Mouse (Mus musculus): ENCODE data around the gene Atg2b. TPM values are rescaled to one million over a fixed set of nuclear protein-coding genes. Genes with fewer than 3 reads are reported as not detected.

Atg2b gene
- total RNA-seq, 4 experiments from 2014 or later = 27.4 to 40.7 (median 31.9) TPM

DNA sequence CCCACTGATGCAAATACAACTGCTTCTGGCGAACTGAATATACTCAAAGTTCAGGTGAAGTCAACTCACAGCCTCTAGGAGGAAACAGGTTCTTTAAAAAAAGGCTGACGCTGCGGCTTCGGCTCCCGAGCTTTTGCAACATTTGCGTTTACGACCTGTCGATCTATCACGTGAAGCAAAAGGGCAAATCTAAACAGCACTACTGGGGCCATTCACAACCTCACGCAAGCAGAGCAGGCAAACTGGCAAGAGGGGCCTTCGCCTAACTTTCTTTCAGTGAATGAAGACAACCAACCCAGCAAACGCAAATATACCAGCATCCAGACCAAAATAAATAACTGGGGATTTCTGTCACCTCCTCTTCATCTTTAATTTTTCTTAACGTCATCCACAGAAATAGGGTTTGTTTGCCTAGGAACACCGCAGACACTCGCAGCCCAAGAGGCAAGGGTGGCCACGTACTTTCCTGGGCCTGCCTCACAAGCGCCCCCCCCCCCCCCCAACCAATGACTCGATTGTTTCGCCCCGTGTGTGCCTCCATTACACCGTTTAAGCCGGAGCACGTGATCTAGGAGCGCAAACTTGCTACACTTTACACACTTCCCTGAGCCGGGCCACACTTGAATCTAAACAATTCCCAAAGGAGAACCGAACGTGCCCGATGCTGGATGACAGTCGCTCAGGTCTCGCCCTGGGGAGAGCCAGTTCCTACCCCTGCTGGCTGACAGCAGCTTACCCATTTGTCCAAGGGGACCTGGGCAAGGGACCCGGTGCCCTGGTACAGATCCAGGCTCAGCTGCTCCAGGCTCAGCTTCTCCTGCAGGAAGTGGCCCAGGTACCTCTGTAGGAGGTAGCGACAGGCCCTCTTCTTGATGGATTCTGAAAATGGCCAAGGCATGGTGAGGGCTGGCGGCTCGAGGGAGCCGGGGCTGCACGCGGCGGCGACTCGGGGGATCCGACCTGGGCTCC lies 794 bp downstream of the Atg2b start, which contains the start of gene Gskip:
TSS of gene Gskip (plus strand) at position 897 of the 969 bp plus-strand sequence.
- peak; percentile 19 for DNase-seq

GRCm38 (mm10) chr12:105678762-105679161 lies 6.2 kb downstream of the Atg2b start:
- DNase-seq = no peak

- no peak for DNase-seq
Observed at GRCm38 (mm10) chr12:105678211-105678610, 6.8 kb downstream of the Atg2b start.

GRCm38 (mm10) chr12:105676274-105676673 lies 8.7 kb downstream of the Atg2b start:
- DNase-seq = no peak

GRCm38 (mm10) chr12:105655850-105656249 lies 29.2 kb downstream of the Atg2b start:
- no peak for DNase-seq

DNA sequence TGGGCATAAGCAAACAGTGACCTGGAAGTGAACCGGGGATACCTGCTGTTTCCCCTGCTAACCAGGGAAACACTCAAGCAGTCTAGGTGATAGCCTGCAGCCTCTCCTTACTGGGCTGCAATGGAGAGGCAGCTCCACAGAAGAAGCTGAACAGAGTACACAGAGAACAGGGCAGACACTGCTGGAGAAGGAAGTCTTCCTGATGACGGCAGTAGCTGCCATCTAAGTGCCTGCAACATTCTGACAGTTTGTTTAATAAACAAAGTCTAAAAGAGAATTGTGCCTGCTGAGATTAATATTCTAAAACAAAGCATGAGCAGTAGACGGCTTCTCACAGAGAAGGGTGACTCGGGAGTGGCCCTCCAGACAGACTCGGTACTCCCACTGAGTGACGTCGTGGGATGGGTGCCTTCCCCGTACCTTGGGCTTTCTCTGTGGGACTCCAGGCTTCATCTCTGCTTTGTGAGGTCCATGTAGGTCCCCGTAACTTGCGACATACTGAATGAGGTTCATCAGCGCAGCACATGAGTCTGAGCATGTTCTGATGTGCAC lies 42.2 kb downstream of the Atg2b start:
- no peak for DNase-seq

DNA sequence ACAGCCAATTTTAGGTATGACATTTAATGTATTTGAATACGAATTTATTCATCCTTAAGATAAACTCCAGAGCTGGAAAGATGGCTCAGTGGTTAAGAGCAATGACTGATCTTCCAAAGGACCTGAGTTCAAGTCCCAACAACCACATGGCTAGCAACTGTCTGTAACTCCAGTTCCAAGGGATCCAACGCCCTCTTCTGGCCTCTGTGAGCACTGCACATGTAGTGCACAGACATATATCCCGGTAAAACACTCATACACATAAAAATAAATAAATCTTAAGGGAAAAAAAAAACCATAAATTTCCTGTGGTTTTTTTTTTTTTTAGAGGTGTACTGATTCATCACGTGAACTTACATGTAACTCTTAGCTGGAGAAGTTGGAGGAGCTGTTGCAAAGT lies 47.5 kb downstream of the Atg2b start:
- DNase-seq = no peak

DNA sequence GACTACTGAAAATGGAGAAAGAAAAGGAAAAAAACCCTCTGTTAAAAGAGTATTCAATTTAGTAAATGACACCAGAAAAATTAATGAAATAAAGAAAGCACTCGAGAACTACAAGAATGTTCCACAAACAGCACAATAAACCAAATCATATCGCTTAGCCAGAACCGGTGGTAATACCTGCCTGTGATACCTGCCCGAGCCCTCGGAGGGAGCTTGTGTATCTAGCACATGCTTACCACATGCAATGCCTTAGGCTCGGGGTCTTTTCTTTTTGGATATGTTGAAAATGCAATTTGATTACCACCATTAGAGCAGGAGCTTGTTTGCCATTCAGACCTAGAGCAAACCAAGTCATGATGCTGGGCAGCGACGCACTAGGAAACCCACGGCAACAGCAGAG lies 48.5 kb downstream of the Atg2b start:
- no peak for DNase-seq

GRCm38 (mm10) chr12:105634374-105635067 lies 50.5 kb downstream of the Atg2b start:
- no peak for DNase-seq

DNA sequence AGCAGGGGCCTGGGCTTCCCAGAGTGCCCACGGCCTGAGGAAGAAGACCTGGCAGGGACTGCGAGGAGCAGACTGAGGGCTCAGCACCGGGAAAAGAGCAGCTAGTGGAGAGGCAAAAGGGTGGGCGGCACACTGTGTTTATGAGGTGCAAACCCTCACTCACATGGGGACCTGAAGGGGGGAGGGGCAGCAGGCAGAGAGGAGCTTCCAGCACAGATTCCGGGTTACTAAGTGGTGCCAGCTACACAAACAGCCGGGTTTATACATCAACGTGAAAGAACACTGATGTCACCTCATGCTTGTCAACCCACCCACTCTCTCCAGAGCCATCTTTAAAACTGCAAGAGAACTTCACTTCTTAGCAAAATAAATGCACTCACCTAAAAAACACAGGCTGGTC lies 59.2 kb downstream of the Atg2b start:
- DNase-seq = no peak

- DNase-seq = no peak
Observed at GRCm38 (mm10) chr12:105622981-105623539, 62.0 kb downstream of the Atg2b start.

DNA sequence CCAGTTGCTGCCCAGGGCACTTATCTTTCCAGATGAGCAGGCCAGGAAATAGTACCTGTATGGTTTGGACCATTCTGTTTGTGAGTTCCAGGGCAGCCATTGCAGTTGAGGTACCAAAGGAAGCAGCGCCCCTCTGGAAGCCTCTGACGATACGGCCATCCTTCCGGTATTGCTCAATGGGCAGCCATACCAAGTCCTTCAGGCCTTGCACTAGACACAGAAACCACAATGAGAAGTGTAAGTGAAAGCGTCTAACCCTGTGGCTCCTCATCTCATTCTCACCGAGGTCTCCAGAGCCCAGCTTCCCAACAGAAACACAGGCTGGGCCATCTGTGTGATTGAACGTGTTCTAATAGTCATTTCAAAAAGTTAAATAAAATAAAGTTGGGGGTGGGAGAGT lies 63.0 kb downstream of the Atg2b start:
- no peak for DNase-seq

- no peak for DNase-seq
Observed at GRCm38 (mm10) chr12:105613559-105613958, 71.5 kb downstream of the Atg2b start.

DNA sequence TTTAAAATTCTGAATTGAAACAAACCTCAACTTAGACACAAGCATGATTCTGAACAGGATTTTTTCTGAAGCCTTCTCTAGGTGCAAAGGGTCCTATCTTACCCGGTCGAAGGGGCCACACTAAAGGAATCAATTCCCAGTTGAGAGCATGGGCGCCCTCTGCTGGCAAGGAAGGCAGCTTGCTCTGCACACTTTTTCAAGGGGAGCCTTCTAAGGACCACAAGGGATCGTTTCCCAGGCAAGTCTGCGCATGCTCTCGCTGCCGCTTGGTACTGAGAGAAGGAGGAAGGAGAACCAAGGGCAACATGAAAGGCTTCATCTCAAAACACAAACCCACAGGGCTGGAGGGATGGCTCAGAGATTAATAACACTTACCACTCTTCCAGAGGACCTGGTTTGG lies 73.3 kb downstream of the Atg2b start:
- DNase-seq = peak; percentile 14

GRCm38 (mm10) chr12:105611045-105611444 lies 74.0 kb downstream of the Atg2b start:
- DNase-seq = no peak

DNA sequence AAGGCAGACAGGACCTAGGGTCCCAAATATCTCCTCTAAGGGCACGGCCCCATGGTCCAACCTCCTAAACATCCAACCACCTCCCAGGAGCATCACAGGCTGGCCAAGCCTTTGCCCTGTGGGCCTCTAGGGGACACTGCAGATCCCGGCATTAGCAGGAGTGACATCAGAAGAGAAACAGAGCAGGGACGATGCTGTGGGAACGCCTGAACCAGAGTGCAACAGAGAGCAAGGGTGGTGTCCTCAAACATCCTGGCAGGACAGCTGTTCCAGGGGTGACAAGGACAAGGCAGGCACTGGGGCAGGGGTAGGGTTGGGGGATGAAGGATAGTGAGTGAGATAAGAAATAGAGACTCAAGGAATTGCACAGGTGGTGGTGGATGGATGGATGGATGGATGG lies 78.1 kb downstream of the Atg2b start:
- DNase-seq = no peak

DNA sequence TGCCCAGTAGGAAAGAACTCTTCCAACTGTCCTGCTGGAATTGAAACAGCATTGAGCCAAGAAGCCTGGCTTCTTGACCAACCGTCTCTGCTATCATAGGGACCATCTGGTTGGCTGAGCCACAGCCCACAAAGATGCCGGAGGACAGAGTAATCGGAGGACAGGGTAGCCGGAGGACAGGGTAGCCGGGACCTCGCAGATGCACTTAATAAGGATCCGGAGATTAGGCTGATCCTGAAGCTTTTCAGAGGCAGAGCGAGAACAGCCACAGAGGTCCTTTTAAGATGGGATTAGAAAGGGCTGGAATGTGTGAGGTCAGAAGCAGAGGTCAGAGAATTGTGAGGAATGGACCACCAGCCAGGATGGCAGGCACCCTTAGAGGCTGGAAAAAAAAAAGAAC lies 79.8 kb downstream of the Atg2b start:
- DNase-seq = no peak

GRCm38 (mm10) chr12:105603904-105604303 lies 81.1 kb downstream of the Atg2b start:
- DNase-seq = no peak

- no peak for DNase-seq
Observed at GRCm38 (mm10) chr12:105602581-105603210, 82.3 kb downstream of the Atg2b start, which contains the start of gene Bdkrb1. Gene Bdkrb1 (plus strand): TSS chr12:105603085.

DNA sequence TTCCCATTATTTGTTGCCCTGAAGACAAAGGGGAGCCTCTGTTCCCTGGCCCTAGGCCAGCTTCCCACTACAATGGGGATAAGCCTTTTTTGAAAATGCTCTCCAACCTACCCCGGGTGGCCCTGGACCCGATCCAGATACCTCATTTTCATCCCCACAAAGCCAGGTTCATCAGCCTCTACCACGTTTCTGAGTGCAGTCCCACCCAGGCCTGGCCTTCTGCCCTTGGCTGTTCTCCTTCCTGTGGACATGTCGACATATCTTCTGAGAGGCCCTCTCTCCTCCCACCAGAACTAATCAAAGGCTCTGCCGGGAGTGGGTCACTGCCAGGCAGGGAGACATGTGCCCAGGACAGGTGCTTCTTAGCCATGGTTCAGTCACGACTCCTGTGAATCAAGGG lies 83.4 kb downstream of the Atg2b start:
- no peak for DNase-seq

GRCm38 (mm10) chr12:105599098-105599497 lies 85.9 kb downstream of the Atg2b start:
- no peak for DNase-seq

DNA sequence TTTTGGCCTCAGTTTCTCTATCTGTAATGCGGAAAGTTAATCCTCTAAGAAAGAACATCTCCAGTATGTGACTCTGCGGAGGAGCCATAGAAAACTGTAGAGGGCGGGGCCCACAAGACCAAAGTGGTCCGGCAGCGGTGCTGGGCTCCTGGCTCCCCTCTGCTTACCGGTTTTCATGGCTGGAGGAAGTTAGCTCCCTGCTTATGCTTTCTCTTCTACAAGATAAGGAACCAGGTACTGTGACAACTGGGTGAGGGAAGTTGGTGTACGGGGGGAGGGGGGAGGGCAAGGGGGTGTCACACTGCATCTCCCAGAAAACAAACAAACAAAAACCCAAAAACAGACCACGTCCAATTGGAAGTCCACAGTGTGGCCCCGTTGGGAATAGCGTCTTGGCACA lies 86.5 kb downstream of the Atg2b start:
- DNase-seq = no peak

Measured in adrenal gland, adult 8-10 months (tissue).